In the genomic region with DNA sequence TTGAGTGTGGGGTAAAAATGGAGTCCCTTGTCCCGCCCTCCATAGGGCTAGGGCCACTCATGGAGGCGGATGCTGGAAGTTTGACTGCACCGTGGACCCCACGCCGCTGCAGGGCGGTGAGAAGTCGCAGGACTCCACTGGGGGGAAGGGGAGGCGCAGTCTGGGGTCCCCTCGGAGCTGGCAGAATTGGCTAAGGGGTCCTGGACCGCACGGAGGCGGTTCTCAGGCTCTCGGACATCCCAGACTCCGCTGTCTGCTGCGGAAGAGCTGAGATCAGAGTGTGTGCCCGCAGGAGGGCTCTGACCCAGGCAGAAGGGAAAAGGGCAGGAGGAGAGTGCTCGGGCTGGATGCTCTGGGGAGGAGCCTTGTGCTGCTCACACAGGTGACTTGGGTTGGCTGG, we compare ENCODE assay signal across 8 mouse cellular contexts. TPM values are rescaled to one million over a fixed set of nuclear protein-coding genes. Genes with fewer than 3 reads are reported as not detected.
DNase-seq lines count a peak whose midpoint lies in the region; ATAC-seq and TF ChIP-seq lines count a peak whose summit lies in the region.

No protein-coding gene starts in this region.

- H3K4me1 ChIP-seq in embryonic facial prominence, embryonic 14.5 days (ENCODE audit: control insufficient read depth, insufficient read depth, low read length): no peaks in the 10 kb centered on the region; the same call in 1 of the 2 replicates
- 0 out of 2 replicates have a peak, but pooled peaks cover 4% of the 10 kb centered on the region for H3K4me1 ChIP-seq in intestine, postnatal 0 days (replicated peaks; ENCODE audit: control insufficient read depth, insufficient read depth, low read length)
- 0 out of 2 replicates have a peak, but pooled peaks cover 3% of the 10 kb centered on the region for H3K4me1 ChIP-seq in neural tube, embryonic 11.5 days (ENCODE audit: control insufficient read depth, insufficient read depth, low read length)

- 2% methylated on average over 17 of the region's 17 CpGs for WGBS in embryonic facial prominence, embryonic 14.5 days
- 7% methylated on average over 17 of the region's 17 CpGs for WGBS in intestine, postnatal 0 days
- WGBS in neural tube, embryonic 11.5 days: 2% methylated on average over 17 of the region's 17 CpGs

- no peak for DNase-seq in left cerebral cortex, adult 2 months (ENCODE audit: extremely low spot score in 1 of 2, low spot score in 2 of 2)
- DNase-seq in left cerebral cortex, adult 9 months (ENCODE audit: low spot score in 2 of 2): no peak
- DNase-seq in embryonic facial prominence, embryonic 14.5 days (ENCODE audit: low spot score): no peak
- DNase-seq in neural tube, embryonic 11.5 days (ENCODE audit: low spot score): no peak
- DNase-seq in MN1 (ENCODE audit: low spot score): no peak
- no peak for DNase-seq in thymus, postnatal 25 days
- DNase-seq in thymus, postnatal 36 days: no peak

- no peak for TF ChIP-seq CTCF in left cerebral cortex, adult 2 months (IDR thresholded peaks at IDR 0.05)
- TF ChIP-seq CTCF in intestine, postnatal 0 days (IDR thresholded peaks at IDR 0.05; ENCODE audit: low read depth): no peak

- ATAC-seq in embryonic facial prominence, embryonic 14.5 days (ENCODE audit: low read depth): no peak; the same call in 1 of the 2 replicates
- no peak for ATAC-seq in intestine, postnatal 0 days
- no peak for ATAC-seq in neural tube, embryonic 11.5 days (ENCODE audit: insufficient read depth, low FRiP score, low TSS enrichment)

- H3K36me3 ChIP-seq in embryonic facial prominence, embryonic 14.5 days (ENCODE audit: control insufficient read depth, insufficient read depth, low read length): no peaks in the 10 kb centered on the region
- H3K36me3 ChIP-seq in intestine, postnatal 0 days (ENCODE audit: control insufficient read depth, insufficient read depth): no peaks in the 10 kb centered on the region
- no peaks in the 10 kb centered on the region for H3K36me3 ChIP-seq in neural tube, embryonic 11.5 days (ENCODE audit: control insufficient read depth, insufficient read depth, low read length)

- peak overlapping the region; percentile 66 for H3K4me2 ChIP-seq in embryonic facial prominence, embryonic 14.5 days (ENCODE audit: low read depth, low read length)
- peak overlapping the region; percentile 59 for H3K4me2 ChIP-seq in intestine, postnatal 0 days (replicated peaks; ENCODE audit: low read depth)
- peak overlapping the region; percentile 48 for H3K4me2 ChIP-seq in neural tube, embryonic 11.5 days (ENCODE audit: low read depth)

- no peaks in the 10 kb centered on the region; the same call in 1 of the 2 replicates for H3K27me3 ChIP-seq in embryonic facial prominence, embryonic 14.5 days (replicated peaks; ENCODE audit: control insufficient read depth, insufficient read depth, low read length)
- 0 out of 2 replicates have a peak, but pooled peaks cover 6% of the 10 kb centered on the region for H3K27me3 ChIP-seq in intestine, postnatal 0 days (replicated peaks; ENCODE audit: control insufficient read depth, insufficient read depth, low read length)
- no peaks in the 10 kb centered on the region for H3K27me3 ChIP-seq in neural tube, embryonic 11.5 days (ENCODE audit: control insufficient read depth, insufficient read depth, low read length)

- peak overlapping the region; percentile 61 for H3K9ac ChIP-seq in embryonic facial prominence, embryonic 14.5 days (ENCODE audit: low read depth, low read length)
- H3K9ac ChIP-seq in intestine, postnatal 0 days (ENCODE audit: low read depth, low read length): no peak overlapping the region
- H3K9ac ChIP-seq in neural tube, embryonic 11.5 days (ENCODE audit: low read length): peak overlapping the region; percentile 42; the same call in 1 of the 2 replicates

- no peak overlapping the region for H3K27ac ChIP-seq in left cerebral cortex, adult 2 months
- H3K27ac ChIP-seq in embryonic facial prominence, embryonic 14.5 days (replicated peaks; ENCODE audit: low read depth, low read length): no peak overlapping the region
- no peak overlapping the region for H3K27ac ChIP-seq in intestine, postnatal 0 days (ENCODE audit: low read depth, low read length)
- H3K27ac ChIP-seq in neural tube, embryonic 11.5 days (ENCODE audit: low read depth, low read length): no peak overlapping the region

- H3K4me3 ChIP-seq in left cerebral cortex, adult 2 months: 0 out of 2 replicates have a peak overlapping the region, but pooled peaks have one; percentile 18
- peak overlapping the region; percentile 45 for H3K4me3 ChIP-seq in embryonic facial prominence, embryonic 14.5 days (ENCODE audit: low read depth, low read length)
- 0 out of 2 replicates have a peak overlapping the region, but pooled peaks have one; percentile 17 for H3K4me3 ChIP-seq in intestine, postnatal 0 days (ENCODE audit: low read depth, low read length)
- H3K4me3 ChIP-seq in neural tube, embryonic 11.5 days (ENCODE audit: low read depth, low read length): peak overlapping the region; percentile 31

- intact Hi-C loops in left cerebral cortex, adult 2 months (cut with DNase I): no loop called here

- no peaks in the 10 kb centered on the region for H3K9me3 ChIP-seq in embryonic facial prominence, embryonic 14.5 days (ENCODE audit: control insufficient read depth, low read length)
- H3K9me3 ChIP-seq in intestine, postnatal 0 days (ENCODE audit: control insufficient read depth): no peaks in the 10 kb centered on the region
- H3K9me3 ChIP-seq in neural tube, embryonic 11.5 days (ENCODE audit: control insufficient read depth, low read length): no peaks in the 10 kb centered on the region

RNA-seq across cellular contexts. Expression of a gene that starts 17.7 kb away (rescaled TPM):
- total RNA-seq in left cerebral cortex, adult 2 months (2021): 1 to 10 TPM; 1.1 to 1.4 TPM
- polyA plus RNA-seq in embryonic facial prominence, embryonic 14.5 days (2014; fragmentation: Nextera tagmentation; extraction: Ambion mirVana): 3.3 and 6.2 TPM in 2 replicates
- polyA plus RNA-seq in intestine, postnatal 0 days (2015; fragmentation: Nextera tagmentation; extraction: Ambion mirVana): 0.90 and 1.1 TPM in 2 replicates
- polyA plus RNA-seq in neural tube, embryonic 11.5 days (2014; fragmentation: Nextera tagmentation; extraction: Ambion mirVana): 0.45 and 0.82 TPM in 2 replicates

RNA-seq across cellular contexts. Expression of a gene that starts 31.1 kb away (rescaled TPM):
- 10 to 100 TPM; 64.9 to 66.4 TPM for total RNA-seq in left cerebral cortex, adult 2 months (2021)
- 8.2 and 10.9 TPM in 2 replicates for polyA plus RNA-seq in embryonic facial prominence, embryonic 14.5 days (2014; fragmentation: Nextera tagmentation; extraction: Ambion mirVana)
- polyA plus RNA-seq in intestine, postnatal 0 days (2015; fragmentation: Nextera tagmentation; extraction: Ambion mirVana): 16.9 and 23.5 TPM in 2 replicates
- polyA plus RNA-seq in neural tube, embryonic 11.5 days (2014; fragmentation: Nextera tagmentation; extraction: Ambion mirVana): 5.1 and 6.0 TPM in 2 replicates
